Mouse (Mus musculus) liver, postnatal 0 days (tissue): ENCODE measurements around the gene Pwp2. TPM values are rescaled to one million over a fixed set of nuclear protein-coding genes. Genes with fewer than 3 reads are reported as not detected.

ENCODE experiments used
- ATAC-seq: fragments of 200-750 bp; cut with Nextera tagmentation; 2 replicates; pipeline ENCODE4 v1.8.0; 2017; ENCODE audit warnings: mild to moderate bottlenecking, moderate library complexity
- DNase-seq: peaks from one replicate; pipeline ENCODE4 v3.0.0-alpha.2; 2016
- H3K27ac ChIP-seq: fragments of 300-500 bp; sonication (generic); 2 replicates; pipeline ENCODE4 v1.5.1; 2014; ENCODE audit warnings: antibody characterized with exemption, moderate library complexity, mild to moderate bottlenecking, low read depth
- H3K27me3 ChIP-seq: fragments of 300-500 bp; sonication (generic); 2 replicates; pipeline ENCODE4 v1.6.1; 2014; ENCODE audit warnings: low read length, control low read depth, mixed read lengths; ENCODE audit not compliant: insufficient read depth
- H3K36me3 ChIP-seq: fragments of 300-500 bp; sonication (generic); replicated peaks from 2 replicates; pipeline ENCODE4 v1.6.1; 2014; ENCODE audit warnings: mild to moderate bottlenecking, control low read depth, low read length, moderate library complexity, mixed read lengths; ENCODE audit not compliant: insufficient read depth
- H3K4me1 ChIP-seq: fragments of 300-500 bp; sonication (generic); 2 replicates; pipeline ENCODE4 v1.6.1; 2014; ENCODE audit warnings: antibody characterized with exemption, mild to moderate bottlenecking, control low read depth; ENCODE audit not compliant: insufficient read depth
- H3K4me2 ChIP-seq: fragments of 300-500 bp; sonication (generic); 2 replicates; pipeline ENCODE4 v1.6.1; 2014; ENCODE audit warnings: low read depth, mild to moderate bottlenecking, low read length, moderate library complexity, mixed read lengths
- H3K4me3 ChIP-seq: fragments of 300-500 bp; sonication (generic); 2 replicates; pipeline ENCODE4 v1.5.1; 2014; ENCODE audit warnings: low read depth, low read length
- H3K9ac ChIP-seq: fragments of 300-500 bp; sonication (generic); replicated peaks from 2 replicates; pipeline ENCODE4 v1.6.1; 2014; ENCODE audit warnings: mild to moderate bottlenecking, moderate library complexity
- H3K9me3 ChIP-seq: fragments of 300-500 bp; sonication (generic); 2 replicates; pipeline ENCODE4 v1.6.1; 2016; ENCODE audit warnings: mild to moderate bottlenecking, control low read depth, low read length, mixed read lengths
- CTCF ChIP-seq: sonication (generic); IDR thresholded peaks from 2 replicates; pipeline ENCODE4 v1.5.1; 2016; ENCODE audit warnings: antibody characterized with exemption, low read depth
- EP300 ChIP-seq: IDR thresholded peaks from 2 replicates; pipeline ENCODE4 v1.6.1; 2016; ENCODE audit warnings: antibody characterized with exemption, low read depth, mild to moderate bottlenecking
- WGBS: fragments of 180-500 bp; shearing (Covaris S2); extraction: QIAGEN DNeasy Blood & Tissue Kit; methylation state at CpG from one replicate; pipeline ENCODE4 v1.1.7; 2014; ENCODE audit not compliant: insufficient replicate concordance; 5-methylcytosine and 5-hydroxymethylcytosine counted together
- polyA plus RNA-seq: library from polyadenylated mRNA; unstranded; fragments of >200 nt; fragmentation: Nextera tagmentation; extraction: Ambion mirVana; gene quantifications from 2 replicates; pipeline ENCODE4 v1.2.1, GENCODE M21; 2015

Pwp2 gene
- polyA plus RNA-seq, 1 experiment from 2014 or later: 6.1 TPM

DNA sequence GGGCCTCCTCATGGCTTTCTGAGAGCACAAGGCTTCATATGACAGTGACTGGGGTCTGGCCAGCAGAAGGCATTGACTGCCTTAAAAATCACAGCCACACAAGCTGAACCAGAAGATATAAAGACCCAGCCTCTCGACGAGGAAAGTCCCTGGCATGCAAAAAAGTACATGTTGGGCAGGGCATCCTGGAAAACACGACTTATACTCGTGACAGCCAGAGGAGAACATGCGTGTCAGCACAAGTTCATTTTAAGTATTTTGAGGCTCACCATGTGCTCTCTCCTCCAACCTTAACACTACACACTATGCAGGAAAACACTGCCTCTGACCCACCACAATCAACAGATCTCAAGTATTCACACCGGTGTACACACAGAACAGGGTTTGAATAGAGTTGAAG lies 39.2 kb upstream of the Pwp2 start:
- Histone ChIP-seq H3K27me3 (no peaks in the 10 kb centered on the region), H3K9me3 (no peaks in the 10 kb centered on the region), H3K27ac (no peak overlapping the region), H3K4me1 (no peaks in the 10 kb centered on the region), H3K4me2 (no peak overlapping the region), H3K9ac (no peak overlapping the region), H3K4me3 (no peak overlapping the region), H3K36me3 (peaks cover 68% of the 10 kb centered on the region)
- WGBS: 87% methylated on average over 6 of the region's 6 CpGs
- ATAC-seq: no peak
- TF ChIP-seq EP300 (no peak), CTCF (no peak)
- no peak for DNase-seq

DNA sequence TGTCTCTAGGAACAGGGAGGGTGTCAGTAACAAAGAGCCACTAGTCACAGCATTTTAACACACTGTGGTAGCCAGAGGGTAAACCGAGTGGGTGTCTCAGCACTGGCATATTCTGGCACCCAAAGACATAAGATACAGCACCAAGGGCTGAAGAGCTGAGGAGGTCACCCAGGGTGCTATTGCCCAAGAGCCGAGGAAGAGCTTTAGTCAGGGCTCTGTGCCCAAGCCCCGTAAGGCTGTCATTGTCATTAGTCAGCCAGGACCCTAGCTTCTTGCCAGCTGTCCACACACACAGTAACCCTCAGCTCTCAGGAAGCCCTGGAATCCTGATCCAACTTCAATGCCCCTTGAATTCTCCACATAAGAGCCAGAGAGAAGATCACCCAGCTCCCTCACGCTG lies 38.0 kb upstream of the Pwp2 start:
- ATAC-seq: no peak
- Histone ChIP-seq H3K9me3 (no peaks in the 10 kb centered on the region), H3K27me3 (no peaks in the 10 kb centered on the region), H3K4me1 (no peaks in the 10 kb centered on the region), H3K36me3 (peaks cover 68% of the 10 kb centered on the region), H3K4me3 (no peak overlapping the region), H3K4me2 (no peak overlapping the region), H3K27ac (no peak overlapping the region), H3K9ac (no peak overlapping the region)
- DNase-seq: no peak
- no peak for TF ChIP-seq EP300
- TF ChIP-seq CTCF: no peak
- WGBS: 78% methylated on average over 4 of the region's 4 CpGs

DNA sequence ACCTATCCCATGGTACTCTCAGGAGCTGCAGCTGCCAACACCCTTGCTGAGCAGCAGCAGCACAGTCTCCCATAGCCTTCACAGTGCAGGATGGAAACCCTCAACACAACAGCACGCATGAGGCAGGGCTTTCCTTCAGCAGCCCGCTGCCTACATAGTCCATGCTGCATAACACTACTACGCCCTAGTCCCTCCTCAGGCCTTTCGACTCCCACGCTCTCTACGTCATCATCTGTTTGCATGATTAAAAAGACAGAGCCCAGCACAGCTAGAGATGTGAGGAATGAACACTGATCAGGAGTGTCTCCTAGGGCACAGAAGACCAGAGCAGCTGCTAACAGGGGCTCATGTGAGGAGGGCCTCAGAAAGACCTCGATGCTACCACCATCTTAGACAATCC lies 36.4 kb upstream of the Pwp2 start:
- Histone ChIP-seq H3K27me3 (no peaks in the 10 kb centered on the region), H3K9me3 (no peaks in the 10 kb centered on the region), H3K9ac (no peak overlapping the region), H3K36me3 (peaks cover 72% of the 10 kb centered on the region), H3K4me1 (peaks cover 8% of the 10 kb centered on the region; the same call in 1 of the 2 replicates), H3K4me3 (no peak overlapping the region), H3K27ac (no peak overlapping the region), H3K4me2 (no peak overlapping the region)
- ATAC-seq: no peak
- no peak for DNase-seq
- WGBS: 91% methylated on average over 7 of the region's 7 CpGs
- TF ChIP-seq CTCF (no peak), EP300 (no peak)

DNA sequence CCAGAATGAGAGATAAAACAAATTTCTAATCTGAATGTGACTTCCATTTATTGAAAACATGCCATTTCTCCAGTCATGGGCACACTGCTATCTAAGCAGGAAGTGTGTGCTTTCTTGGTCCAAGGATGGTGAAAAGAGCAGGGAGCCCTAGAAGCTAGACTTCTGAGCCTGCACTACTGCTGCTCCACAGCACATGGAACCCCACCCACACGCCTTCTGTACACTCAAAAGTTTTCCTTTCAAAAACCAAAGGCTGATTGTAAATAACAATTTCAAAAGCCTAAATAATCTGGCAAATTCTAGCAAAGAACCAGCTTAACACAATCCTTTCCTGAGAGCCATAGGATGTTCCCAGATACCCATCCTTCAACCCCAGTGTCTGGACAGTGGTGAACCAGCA lies 34.6 kb upstream of the Pwp2 start:
- H3K4me1 ChIP-seq: peaks cover 13% of the 10 kb centered on the region
- no peaks in the 10 kb centered on the region for H3K27me3 ChIP-seq
- H3K4me2 ChIP-seq: no peak overlapping the region
- TF ChIP-seq CTCF (no peak), EP300 (no peak)
- H3K27ac ChIP-seq: no peak overlapping the region
- H3K9me3 ChIP-seq: no peaks in the 10 kb centered on the region
- H3K9ac ChIP-seq: no peak overlapping the region
- H3K4me3 ChIP-seq: no peak overlapping the region
- H3K36me3 ChIP-seq: peaks cover 83% of the 10 kb centered on the region
- DNase-seq (no peak), ATAC-seq (no peak)
- 78% methylated on average over 1 of the region's 1 CpGs for WGBS

DNA sequence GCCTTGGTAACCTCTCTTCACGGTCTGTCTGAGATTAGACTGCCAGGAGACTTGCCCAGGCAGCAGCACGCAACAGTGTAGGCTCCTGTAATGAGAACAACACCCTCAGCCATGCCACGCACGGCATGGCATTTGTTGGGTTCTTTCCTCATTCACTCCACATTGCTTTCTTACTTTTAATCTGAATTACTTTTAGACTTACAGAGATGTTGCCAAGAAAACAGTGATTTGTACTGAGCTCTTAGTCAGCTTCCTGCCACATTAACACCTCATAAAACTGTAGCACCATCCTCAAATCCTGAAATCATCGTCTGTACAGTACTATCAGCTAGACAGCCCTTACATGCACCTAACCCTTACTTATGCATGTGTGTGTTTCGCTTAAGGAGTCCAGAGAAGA lies 33.6 kb upstream of the Pwp2 start:
- DNase-seq (no peak), ATAC-seq (no peak)
- Histone ChIP-seq H3K36me3 (peaks cover 85% of the 10 kb centered on the region), H3K4me2 (no peak overlapping the region), H3K9me3 (no peaks in the 10 kb centered on the region), H3K27ac (no peak overlapping the region), H3K4me3 (no peak overlapping the region), H3K4me1 (peaks cover 13% of the 10 kb centered on the region), H3K9ac (no peak overlapping the region), H3K27me3 (no peaks in the 10 kb centered on the region)
- no peak for TF ChIP-seq EP300
- TF ChIP-seq CTCF: no peak
- WGBS: 85% methylated on average over 6 of the region's 6 CpGs

DNA sequence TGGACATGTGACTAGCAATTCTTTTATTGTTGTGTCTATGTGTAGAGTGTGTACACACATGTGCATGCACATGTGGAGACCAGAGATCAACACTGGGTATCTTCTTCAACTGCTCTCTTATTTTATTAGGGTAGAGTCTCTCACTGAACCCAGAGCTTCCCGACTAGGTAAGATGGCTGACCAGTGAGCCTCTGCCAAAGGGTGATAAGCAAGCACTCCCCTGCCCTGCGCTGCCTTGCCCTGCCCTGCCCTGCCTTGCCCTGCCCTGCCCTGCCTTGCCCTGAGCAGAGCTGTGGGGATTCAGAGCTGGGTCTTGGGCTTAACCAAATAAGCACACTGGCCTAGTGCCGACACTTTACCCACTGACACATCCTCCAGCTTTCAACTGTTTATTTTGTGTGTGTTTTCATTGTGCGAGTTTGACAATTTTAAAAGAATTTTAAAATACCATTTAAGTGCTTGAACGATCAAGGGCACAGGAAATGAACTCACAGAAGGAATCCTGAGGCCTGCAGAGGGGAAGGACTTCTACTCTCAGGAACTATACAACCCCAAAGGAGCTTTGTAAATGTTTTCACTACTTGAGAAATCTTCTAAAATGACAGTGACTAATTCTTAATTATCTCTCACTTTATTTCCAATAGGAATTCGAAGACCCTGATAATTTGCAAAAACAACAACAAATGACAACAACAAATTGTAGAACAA lies 31.6 kb upstream of the Pwp2 start:
- Histone ChIP-seq H3K4me1 (peaks cover 13% of the 10 kb centered on the region), H3K27ac (peak overlapping the region; percentile 74), H3K27me3 (no peaks in the 10 kb centered on the region), H3K36me3 (peaks cover 82% of the 10 kb centered on the region), H3K4me3 (no peak overlapping the region), H3K4me2 (peak overlapping the region; percentile 41), H3K9me3 (no peaks in the 10 kb centered on the region), H3K9ac (no peak overlapping the region)
- 53% methylated on average over 6 of the region's 6 CpGs for WGBS
- ATAC-seq: peak; percentile 100
- peak; percentile 74 for DNase-seq
- TF ChIP-seq CTCF (no peak), EP300 (peak; percentile 55; the same call in 1 of the 2 replicates)
